Mouse (Mus musculus): ENCODE results near the gene Gtse1.

Gene Gtse1

GRCm38 (mm10) chr15:85919191-85919891, 59.8 kb downstream of the Gtse1 start:
- in situ Hi-C loops (cut with MboI; ENCODE audit: low sequenced_read_pairs), result no loop called here

GRCm38 (mm10) chr15:85919892-85920248, 60.3 kb downstream of the Gtse1 start:
- in situ Hi-C loops (cut with MboI; ENCODE audit: low sequenced_read_pairs), result no loop called here

DNA sequence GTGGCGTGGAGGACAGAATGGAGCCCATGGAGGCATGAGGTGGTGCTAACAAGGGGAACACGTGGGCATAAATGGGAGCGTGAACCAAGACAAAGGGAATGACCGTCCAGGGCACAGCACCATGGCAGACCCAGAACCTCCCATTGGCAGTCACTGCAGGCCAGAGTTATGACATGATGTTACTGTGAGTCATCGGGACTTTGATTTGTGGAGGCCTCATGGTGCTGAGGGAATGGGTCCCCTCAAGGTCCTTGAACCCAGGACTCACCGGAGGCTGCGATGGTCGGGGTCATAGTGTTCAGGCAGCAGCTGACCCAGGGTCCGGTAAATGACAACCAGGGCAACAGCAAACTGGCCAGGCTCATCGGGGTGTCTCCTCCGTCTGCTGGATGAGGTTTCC, 62.3 kb downstream of the Gtse1 start:
- in situ Hi-C loops (cut with MboI; ENCODE audit: low sequenced_read_pairs), result no loop called here

All from CH12F3 (cell line).